Mouse (Mus musculus): ENCODE measurements at regions not wholly inside any gene's neighbourhood (a gene's known extent, or its start where the extent isn't known, plus 50 kb on each side); places are given as distances from the start of the nearest gene placed in this dataset.

- TF ChIP-seq CTCF (IDR thresholded peaks at IDR 0.05; ENCODE audit: borderline replicate concordance, extremely low read depth, insufficient read depth, insufficient read length) (no peak), POLR2A (IDR thresholded peaks at IDR 0.05; ENCODE audit: borderline replicate concordance, extremely low read depth, insufficient read depth, insufficient read length, poor library complexity, severe bottlenecking) (no peak)
Observed at GRCm38 (mm10) chr13:29034904-29035303, 81.4 kb upstream of the Sox4 start.

Data from brain, embryonic 14.5 days (tissue).